Mouse (Mus musculus) urinary bladder, postnatal 25 days (tissue): ENCODE measurements around the gene Irs2.

Experiments
- DNase-seq: peaks from one replicate; pipeline ENCODE4 v3.0.0; 2022; ENCODE audit warnings: low spot score

Irs2 gene

GRCm38 (mm10) chr8:11009431-11010071 lies 1.3 kb upstream of the Irs2 start:
- peak; percentile 63 for DNase-seq

- DNase-seq, result peak; percentile 91
Observed at GRCm38 (mm10) chr8:11008842-11009420, 673 bp upstream of the Irs2 start.

GRCm38 (mm10) chr8:11007581-11008378 lies 478 bp downstream of the Irs2 start:
- peak; percentile 55 for DNase-seq

GRCm38 (mm10) chr8:11007001-11007580 lies 1.2 kb downstream of the Irs2 start:
- peak; percentile 85 for DNase-seq

GRCm38 (mm10) chr8:11006276-11006630 lies 2.0 kb downstream of the Irs2 start:
- no peak for DNase-seq

- DNase-seq, result no peak
Observed at GRCm38 (mm10) chr8:11005460-11006275, 2.6 kb downstream of the Irs2 start.

- DNase-seq, result no peak
Observed at GRCm38 (mm10) chr8:11004781-11005459, 3.3 kb downstream of the Irs2 start.

- DNase-seq, result no peak
Observed at GRCm38 (mm10) chr8:11003917-11004470, 4.3 kb downstream of the Irs2 start.

- no peak for DNase-seq
Observed at GRCm38 (mm10) chr8:11003253-11003652, 5.0 kb downstream of the Irs2 start.

GRCm38 (mm10) chr8:11002816-11003215 lies 5.4 kb downstream of the Irs2 start:
- no peak for DNase-seq

GRCm38 (mm10) chr8:11001062-11001549 lies 7.2 kb downstream of the Irs2 start:
- DNase-seq, result no peak

- no peak for DNase-seq
Observed at GRCm38 (mm10) chr8:10999538-10999937, 8.7 kb downstream of the Irs2 start.

GRCm38 (mm10) chr8:10996247-10996646 lies 12.0 kb downstream of the Irs2 start:
- no peak for DNase-seq

- no peak for DNase-seq
Observed at GRCm38 (mm10) chr8:10995756-10996155, 12.5 kb downstream of the Irs2 start.

- no peak for DNase-seq
Observed at GRCm38 (mm10) chr8:10994390-10994954, 13.8 kb downstream of the Irs2 start.

GRCm38 (mm10) chr8:10993582-10994216 lies 14.6 kb downstream of the Irs2 start:
- peak; percentile 49 for DNase-seq

GRCm38 (mm10) chr8:10992081-10992480 lies 16.2 kb downstream of the Irs2 start:
- DNase-seq, result no peak

GRCm38 (mm10) chr8:10991323-10991722 lies 16.9 kb downstream of the Irs2 start:
- no peak for DNase-seq

GRCm38 (mm10) chr8:10990421-10991110 lies 17.7 kb downstream of the Irs2 start:
- DNase-seq, result no peak
